Mouse (Mus musculus) gonadal fat pad, adult 2 months (tissue): ENCODE measurements around the gene Pvalb. TPM values are rescaled to one million over a fixed set of nuclear protein-coding genes. Genes with fewer than 3 reads are reported as not detected.

Source experiments
- DNase-seq: peaks from one replicate; pipeline ENCODE4 v3.0.0-alpha.2; 2012; ENCODE audit warnings: low read depth
- polyA plus RNA-seq: library from polyadenylated mRNA; depleted of rRNA; stranded (reverse); fragments of >200 nt; gene quantifications from 2 replicates; pipeline ENCODE4 v1.2.3, GENCODE M21; 2012; rRNA removed

The Pvalb gene
- 1.4 TPM in 1 of 2 replicates, not detected in the other for polyA plus RNA-seq

DNA sequence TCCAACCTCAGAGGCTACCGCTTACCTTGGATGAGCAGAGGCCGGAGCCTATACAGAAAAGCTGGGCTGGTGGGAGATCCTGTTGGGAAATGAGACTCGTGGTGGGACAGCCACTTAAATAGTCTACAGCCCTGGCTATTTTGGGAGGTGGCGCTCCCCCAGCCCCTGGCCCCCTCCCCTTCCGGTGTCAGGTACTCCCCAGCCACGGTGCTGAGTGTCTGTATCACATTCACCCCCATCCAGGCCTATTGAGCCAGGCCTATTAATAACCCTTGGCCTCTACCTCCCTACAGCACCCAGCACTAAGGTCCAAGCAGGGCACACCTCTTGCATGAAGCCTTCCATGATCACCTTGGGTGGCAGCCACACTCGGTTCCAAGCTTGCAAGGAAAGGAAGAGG, at the start of gene Pvalb:
TSS of gene Pvalb (minus strand) at position 89 of the 400 bp plus-strand sequence.
- DNase-seq: no peak

GRCm38 (mm10) chr15:78254751-78255150, 48.6 kb upstream of the Pvalb start:
- DNase-seq: no peak

DNA sequence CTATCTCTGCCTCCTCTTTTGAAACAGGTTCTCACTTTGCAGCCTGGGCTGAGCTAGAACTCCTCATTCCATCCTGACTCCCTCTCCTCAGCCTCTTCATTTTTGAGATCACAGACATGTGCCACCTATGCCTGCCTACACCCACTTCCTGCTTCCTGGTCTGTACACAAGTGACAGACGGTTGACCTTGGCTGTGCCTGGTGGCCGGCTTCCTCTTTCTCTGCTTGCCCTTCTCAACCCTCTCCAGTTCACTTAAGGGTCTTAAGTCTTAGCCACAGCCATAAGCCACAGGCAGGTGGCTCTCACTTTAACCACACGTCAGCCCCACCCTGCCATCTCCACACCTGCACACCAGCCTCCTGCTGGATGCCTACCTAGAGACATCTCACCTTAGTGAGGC, 42.2 kb upstream of the Pvalb start:
- no peak for DNase-seq

- no peak for DNase-seq
These were observed 41.5 kb upstream of the Pvalb start for GRCm38 (mm10) chr15:78247659-78248058.

GRCm38 (mm10) chr15:78246143-78247116, 40.2 kb upstream of the Pvalb start:
- no peak for DNase-seq

GRCm38 (mm10) chr15:78244695-78245492, 38.7 kb upstream of the Pvalb start, which contains the start of gene Ncf4:
TSS of gene Ncf4 (plus strand) at chr15:78244801.
- no peak for DNase-seq

DNA sequence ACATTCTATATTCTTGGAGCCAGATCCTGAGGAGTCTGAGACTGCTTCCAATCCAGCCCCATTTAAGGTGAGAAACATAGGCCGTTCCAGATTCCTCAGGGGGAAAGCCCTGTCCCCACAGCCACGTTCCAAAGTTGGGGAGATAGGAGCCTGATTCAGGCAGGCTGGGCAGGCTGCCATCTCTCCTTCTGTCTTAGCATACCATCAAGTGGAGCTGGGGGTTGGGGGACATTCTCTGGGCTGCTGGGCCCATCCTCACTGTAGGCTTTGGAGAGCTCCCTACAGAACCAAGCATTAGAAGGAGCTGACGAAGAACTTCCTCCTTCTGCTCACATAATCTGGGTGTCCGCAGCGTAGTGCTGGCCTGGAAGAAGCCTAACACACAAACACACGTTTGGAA, 37.6 kb upstream of the Pvalb start:
- no peak for DNase-seq

DNA sequence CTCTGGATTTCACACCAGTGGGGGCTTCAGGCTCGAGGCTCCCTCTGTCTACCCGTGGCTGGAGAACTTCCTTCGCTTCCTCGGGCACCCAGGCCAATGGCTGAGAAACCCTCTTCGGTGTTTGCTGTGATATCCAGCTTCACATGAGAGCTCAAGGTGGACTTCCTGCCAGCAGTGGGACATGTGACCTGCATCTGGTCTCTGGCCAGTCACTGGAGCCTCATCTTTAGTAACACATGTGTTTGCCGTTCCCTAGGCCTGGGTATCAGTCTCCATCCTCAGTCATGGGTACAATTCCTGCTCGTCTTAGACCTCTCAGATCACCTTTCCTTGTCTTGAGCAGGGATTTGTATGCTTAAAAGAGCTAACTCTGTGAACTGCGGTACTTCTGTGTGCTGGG, 36.9 kb upstream of the Pvalb start:
- DNase-seq: no peak

GRCm38 (mm10) chr15:78241335-78241734, 35.1 kb upstream of the Pvalb start:
- no peak for DNase-seq

GRCm38 (mm10) chr15:78239956-78240617, 33.9 kb upstream of the Pvalb start:
- DNase-seq: no peak

- no peak for DNase-seq
These were observed 33.3 kb upstream of the Pvalb start for GRCm38 (mm10) chr15:78239453-78239852.

- no peak for DNase-seq
These were observed 28.8 kb upstream of the Pvalb start for GRCm38 (mm10) chr15:78234823-78235509.

- DNase-seq: no peak
These were observed 25.4 kb upstream of the Pvalb start for GRCm38 (mm10) chr15:78231346-78232331.

DNA sequence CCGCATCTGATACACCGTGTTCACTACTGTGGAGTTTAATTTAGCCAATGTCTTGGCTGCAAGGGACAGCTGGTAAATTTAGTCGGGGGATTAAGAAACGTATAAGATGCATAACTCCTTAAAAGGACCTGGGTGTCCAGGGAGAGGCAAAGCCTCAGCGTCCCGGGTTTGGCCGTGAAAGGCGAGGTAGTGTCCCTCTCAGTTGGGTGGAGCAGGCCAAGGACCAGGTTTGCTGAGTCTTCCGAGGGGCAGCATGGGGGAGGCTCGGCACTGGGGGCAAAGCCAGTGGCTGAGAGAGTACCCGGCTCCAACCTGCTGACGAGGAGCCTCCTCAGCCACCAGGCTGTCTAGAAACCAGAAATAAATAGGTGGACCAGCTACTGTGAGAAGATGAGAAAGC, 21.6 kb upstream of the Pvalb start:
- DNase-seq: no peak

GRCm38 (mm10) chr15:78215269-78215668, 9.1 kb upstream of the Pvalb start:
- no peak for DNase-seq

GRCm38 (mm10) chr15:78211367-78211766, 5.2 kb upstream of the Pvalb start:
- no peak for DNase-seq

GRCm38 (mm10) chr15:78210203-78210602, 4.0 kb upstream of the Pvalb start:
- DNase-seq: no peak

DNA sequence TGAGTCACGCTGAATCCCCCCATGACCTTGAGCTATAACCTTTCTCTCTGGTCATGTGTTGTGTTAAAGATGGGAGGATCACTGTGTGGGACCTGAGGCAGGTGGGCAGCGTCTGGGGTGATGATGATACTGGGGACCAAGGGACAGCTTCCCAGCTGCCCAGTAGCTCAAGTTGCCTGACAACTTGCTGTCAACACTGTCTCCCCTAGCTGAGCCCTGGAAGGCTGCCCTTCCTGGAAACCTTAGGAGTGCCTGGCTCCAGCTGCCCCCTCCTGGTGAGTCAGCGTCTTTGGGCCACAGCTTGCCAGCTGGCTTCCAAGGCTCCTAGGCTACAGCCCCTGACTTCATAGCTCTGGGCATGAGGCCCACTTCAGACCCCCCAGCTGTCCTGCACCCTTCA, 1.0 kb downstream of the Pvalb start:
- no peak for DNase-seq

GRCm38 (mm10) chr15:78204053-78204847, 1.9 kb downstream of the Pvalb start:
- no peak for DNase-seq
